Mouse (Mus musculus): ENCODE data around the gene Rbm33. TPM values are rescaled to one million over a fixed set of nuclear protein-coding genes. Genes with fewer than 3 reads are reported as not detected.
A peak's percentile ranks its signal among the peaks of the same experiment; 100 is the strongest.

Gene Rbm33
- polyA plus RNA-seq, 1 experiment from 2014 or later = 7.4 TPM

DNA sequence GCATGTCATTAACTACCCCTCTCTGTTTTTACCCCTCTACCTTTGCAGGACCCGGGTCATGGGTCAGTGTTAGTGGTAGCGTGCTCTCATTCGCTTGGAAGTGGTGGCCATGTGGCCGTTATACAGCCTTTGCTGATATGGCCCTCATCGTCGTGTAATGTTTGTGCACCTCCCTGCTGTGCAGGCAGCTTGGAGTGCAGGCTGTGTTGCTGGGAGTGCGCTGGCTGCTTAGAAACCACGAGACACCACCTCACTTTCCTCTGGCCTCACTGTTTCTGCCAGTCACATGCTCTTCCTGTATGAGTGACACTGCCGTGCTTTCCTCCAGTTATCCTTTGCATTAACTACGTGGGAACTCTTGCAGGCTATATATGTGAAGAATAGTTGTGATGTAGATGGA is 101.8 kb downstream of the Rbm33 start:
- no peak overlapping the region for H3K4me3 ChIP-seq (ENCODE audit: low read depth, low read length)
- no peak overlapping the region for H3K9ac ChIP-seq (replicated peaks; ENCODE audit: low read depth)
- TF ChIP-seq EP300 (IDR thresholded peaks at IDR 0.05) (no peak), CTCF (IDR thresholded peaks at IDR 0.05) (no peak)
- H3K27me3 ChIP-seq (replicated peaks; ENCODE audit: insufficient read depth, low read length) = no peaks in the 10 kb centered on the region
- H3K4me1 ChIP-seq (ENCODE audit: insufficient read depth, low read depth, low read length) = peaks cover 4% of the 10 kb centered on the region; the same call in 1 of the 2 replicates
- ATAC-seq = no peak
- no peak overlapping the region for H3K4me2 ChIP-seq (replicated peaks; ENCODE audit: low read depth, low read length)
- no peak overlapping the region for H3K27ac ChIP-seq (ENCODE audit: low read length)
- no peak for DNase-seq (ENCODE audit: low spot score)
- H3K36me3 ChIP-seq (ENCODE audit: insufficient read depth, low read length) = peaks cover 26% of the 10 kb centered on the region
- H3K9me3 ChIP-seq (ENCODE audit: low read length) = no peaks in the 10 kb centered on the region
- WGBS = 78% methylated on average over 10 of the region's 10 CpGs

DNA sequence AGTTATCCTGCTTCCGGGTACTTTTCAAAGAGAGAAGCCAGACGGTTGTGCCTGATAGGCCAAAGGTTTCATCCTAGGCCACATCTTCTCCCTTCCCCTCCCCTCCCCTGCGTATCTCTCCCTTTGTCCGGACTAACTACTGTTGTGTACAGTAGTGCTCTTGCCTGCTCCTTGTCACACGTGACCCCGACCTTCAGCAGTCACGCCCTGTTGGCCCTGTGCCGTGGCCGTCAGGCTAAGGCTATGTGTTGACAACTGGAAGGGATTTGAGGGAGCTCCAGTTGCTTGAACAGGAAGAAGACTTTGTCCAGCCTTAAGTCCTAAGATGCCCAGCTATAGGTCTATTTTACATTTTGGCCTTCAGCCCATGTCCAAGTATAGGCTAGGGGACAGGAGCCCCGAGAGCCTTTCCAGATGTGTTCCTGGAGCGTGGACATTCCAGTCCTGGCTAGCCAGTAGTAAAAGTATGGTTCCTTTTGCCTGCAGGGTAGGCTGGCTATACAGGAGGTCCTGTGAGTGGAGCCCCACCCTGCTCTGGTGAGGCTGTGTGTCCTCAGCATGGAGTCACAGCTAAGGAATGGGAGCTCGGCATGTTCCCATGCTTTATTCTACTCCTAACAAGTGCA is 102.8 kb downstream of the Rbm33 start:
- H3K27ac ChIP-seq (ENCODE audit: low read length) = no peak overlapping the region
- TF ChIP-seq EP300 (IDR thresholded peaks at IDR 0.05) (no peak), CTCF (IDR thresholded peaks at IDR 0.05) (no peak)
- H3K4me2 ChIP-seq (replicated peaks; ENCODE audit: low read depth, low read length) = no peak overlapping the region
- no peaks in the 10 kb centered on the region for H3K9me3 ChIP-seq (ENCODE audit: low read length)
- no peaks in the 10 kb centered on the region for H3K27me3 ChIP-seq (replicated peaks; ENCODE audit: insufficient read depth, low read length)
- DNase-seq (ENCODE audit: low spot score) (no peak), ATAC-seq (peak; percentile 49)
- H3K4me3 ChIP-seq (ENCODE audit: low read depth, low read length) = no peak overlapping the region
- peaks cover under 1% of the 10 kb centered on the region; the same call in 1 of the 2 replicates for H3K4me1 ChIP-seq (ENCODE audit: insufficient read depth, low read depth, low read length)
- WGBS = 73% methylated on average over 12 of the region's 12 CpGs
- H3K36me3 ChIP-seq (ENCODE audit: insufficient read depth, low read length) = peaks cover 18% of the 10 kb centered on the region; the same call in 1 of the 2 replicates
- H3K9ac ChIP-seq (replicated peaks; ENCODE audit: low read depth) = no peak overlapping the region

DNA sequence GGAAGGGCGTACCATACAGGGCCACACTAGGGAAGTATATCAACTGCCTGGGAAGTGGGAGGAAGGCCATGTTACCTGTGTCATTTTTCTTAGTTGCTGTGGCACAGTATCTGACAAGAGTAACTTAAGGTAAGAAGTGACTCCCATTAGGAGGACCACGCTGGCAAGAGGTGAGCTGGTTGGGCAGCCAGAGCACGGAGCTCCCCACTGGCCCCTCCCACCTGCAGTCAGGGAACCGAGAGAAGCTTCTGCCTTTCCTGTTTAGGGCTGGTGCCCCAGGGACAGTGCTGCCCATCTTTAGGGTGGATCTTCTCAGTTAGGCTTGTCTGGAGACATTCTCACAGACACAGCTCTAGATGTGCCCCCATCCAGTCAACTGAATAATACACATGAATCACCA is 106.9 kb downstream of the Rbm33 start:
- H3K9me3 ChIP-seq (ENCODE audit: low read length) = no peaks in the 10 kb centered on the region
- no peaks in the 10 kb centered on the region for H3K27me3 ChIP-seq (replicated peaks; ENCODE audit: insufficient read depth, low read length)
- DNase-seq (ENCODE audit: low spot score) = no peak
- WGBS = 62% methylated on average over 4 of the region's 4 CpGs
- no peaks in the 10 kb centered on the region for H3K4me1 ChIP-seq (ENCODE audit: insufficient read depth, low read depth, low read length)
- no peak overlapping the region for H3K27ac ChIP-seq (ENCODE audit: low read length)
- no peaks in the 10 kb centered on the region for H3K36me3 ChIP-seq (ENCODE audit: insufficient read depth, low read length)
- TF ChIP-seq EP300 (IDR thresholded peaks at IDR 0.05) (no peak), CTCF (IDR thresholded peaks at IDR 0.05) (no peak)
- H3K4me3 ChIP-seq (ENCODE audit: low read depth, low read length) = no peak overlapping the region
- H3K9ac ChIP-seq (replicated peaks; ENCODE audit: low read depth) = no peak overlapping the region
- H3K4me2 ChIP-seq (replicated peaks; ENCODE audit: low read depth, low read length) = no peak overlapping the region
- ATAC-seq = no peak

DNA sequence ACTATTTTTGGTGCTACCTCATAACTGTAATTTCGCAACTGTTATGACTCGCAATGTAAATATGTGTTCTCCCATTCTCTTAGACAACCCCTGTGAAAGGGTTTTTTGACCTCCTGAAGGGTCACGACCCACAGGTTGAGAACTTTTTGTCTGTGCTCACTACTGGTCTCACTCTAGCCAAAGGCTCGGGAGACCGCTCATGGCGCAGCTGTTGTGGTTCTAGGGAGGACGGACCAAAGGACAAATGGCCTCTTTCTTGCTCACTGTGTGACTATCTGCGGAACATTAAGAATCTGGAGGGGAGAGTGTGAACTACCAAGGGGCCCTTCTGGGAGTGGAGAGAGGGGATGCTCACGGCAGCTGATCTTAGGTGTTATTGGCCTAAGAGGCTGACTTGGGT is 109.0 kb downstream of the Rbm33 start:
- H3K27me3 ChIP-seq (replicated peaks; ENCODE audit: insufficient read depth, low read length) = no peaks in the 10 kb centered on the region
- H3K4me3 ChIP-seq (ENCODE audit: low read depth, low read length) = no peak overlapping the region
- H3K4me1 ChIP-seq (ENCODE audit: insufficient read depth, low read depth, low read length) = no peaks in the 10 kb centered on the region
- WGBS = 86% methylated on average over 9 of the region's 9 CpGs
- no peak for DNase-seq (ENCODE audit: low spot score)
- H3K9ac ChIP-seq (replicated peaks; ENCODE audit: low read depth) = no peak overlapping the region
- H3K4me2 ChIP-seq (replicated peaks; ENCODE audit: low read depth, low read length) = no peak overlapping the region
- H3K27ac ChIP-seq (ENCODE audit: low read length) = no peak overlapping the region
- H3K9me3 ChIP-seq (ENCODE audit: low read length) = no peaks in the 10 kb centered on the region
- H3K36me3 ChIP-seq (ENCODE audit: insufficient read depth, low read length) = no peaks in the 10 kb centered on the region
- no peak for ATAC-seq
- TF ChIP-seq EP300 (IDR thresholded peaks at IDR 0.05) (no peak), CTCF (IDR thresholded peaks at IDR 0.05) (no peak)

GRCm38 (mm10) chr5:28450126-28450890 is 133.4 kb downstream of the Rbm33 start:
- H3K27ac ChIP-seq (ENCODE audit: low read length) = no peak overlapping the region
- no peak overlapping the region for H3K4me2 ChIP-seq (replicated peaks; ENCODE audit: low read depth, low read length)
- no peak overlapping the region for H3K9ac ChIP-seq (replicated peaks; ENCODE audit: low read depth)
- no peaks in the 10 kb centered on the region for H3K27me3 ChIP-seq (replicated peaks; ENCODE audit: insufficient read depth, low read length)
- H3K36me3 ChIP-seq (ENCODE audit: insufficient read depth, low read length) = no peaks in the 10 kb centered on the region
- TF ChIP-seq CTCF (IDR thresholded peaks at IDR 0.05) = no peak
- no peak for TF ChIP-seq EP300 (IDR thresholded peaks at IDR 0.05)
- 53% methylated on average over 3 of the region's 3 CpGs for WGBS
- DNase-seq (ENCODE audit: low spot score) (no peak), ATAC-seq (no peak)
- no peak overlapping the region for H3K4me3 ChIP-seq (ENCODE audit: low read depth, low read length)
- H3K9me3 ChIP-seq (ENCODE audit: low read length) = no peaks in the 10 kb centered on the region
- no peaks in the 10 kb centered on the region for H3K4me1 ChIP-seq (ENCODE audit: insufficient read depth, low read depth, low read length)

DNA sequence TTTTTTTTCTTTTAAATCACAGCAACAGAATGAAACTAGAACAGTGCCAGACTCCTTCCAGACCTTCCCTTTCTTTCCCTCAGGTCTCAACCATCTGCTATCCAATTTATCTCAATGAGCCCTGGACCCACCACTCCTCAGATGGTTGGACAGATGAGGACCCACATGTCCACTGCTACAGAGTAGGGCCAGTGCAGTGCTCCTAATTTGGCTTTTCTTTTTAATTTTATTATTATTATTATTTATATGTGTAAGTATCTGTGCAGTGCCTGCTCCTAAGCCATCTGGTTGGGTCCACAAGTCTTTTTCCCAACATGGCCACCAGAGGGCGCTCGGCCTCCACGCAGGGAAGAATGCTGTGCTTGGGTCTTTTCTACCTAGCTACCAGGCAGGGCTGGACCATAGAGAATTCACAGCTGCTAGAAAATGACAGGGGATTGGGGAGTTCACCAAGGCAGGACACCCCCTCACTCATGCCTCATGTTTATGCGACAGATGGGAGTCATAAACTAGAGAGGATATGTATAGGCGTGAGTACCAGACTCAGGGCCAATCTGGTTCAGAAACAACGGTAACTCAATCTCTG is 134.2 kb downstream of the Rbm33 start:
- H3K27me3 ChIP-seq (replicated peaks; ENCODE audit: insufficient read depth, low read length) = 0 out of 2 replicates have a peak, but pooled peaks cover 3% of the 10 kb centered on the region
- no peak overlapping the region for H3K4me2 ChIP-seq (replicated peaks; ENCODE audit: low read depth, low read length)
- no peaks in the 10 kb centered on the region for H3K9me3 ChIP-seq (ENCODE audit: low read length)
- WGBS = 31% methylated on average over 6 of the region's 6 CpGs
- no peaks in the 10 kb centered on the region for H3K36me3 ChIP-seq (ENCODE audit: insufficient read depth, low read length)
- H3K4me1 ChIP-seq (ENCODE audit: insufficient read depth, low read depth, low read length) = no peaks in the 10 kb centered on the region
- peak; percentile 97 for TF ChIP-seq CTCF (IDR thresholded peaks at IDR 0.05)
- no peak for TF ChIP-seq EP300 (IDR thresholded peaks at IDR 0.05)
- ATAC-seq (peak; percentile 58), DNase-seq (ENCODE audit: low spot score) (peak; percentile 78)
- no peak overlapping the region for H3K4me3 ChIP-seq (ENCODE audit: low read depth, low read length)
- H3K9ac ChIP-seq (replicated peaks; ENCODE audit: low read depth) = no peak overlapping the region
- no peak overlapping the region for H3K27ac ChIP-seq (ENCODE audit: low read length)
